In genomic region chr12:104475946-104476345, GRCm38 (mm10) we compare ENCODE assay signal across 13 mouse cellular contexts. TPM values are rescaled to one million over a fixed set of nuclear protein-coding genes. Genes with fewer than 3 reads are reported as not detected.
DNase-seq lines count a peak whose midpoint lies in the region; ATAC-seq and TF ChIP-seq lines count a peak whose summit lies in the region.
"Had no signal": no experiment of that assay in that cellular context is flagged by ENCODE, and none has a peak within 500 bp of the region (broad histone marks: within the 10 kb centered on the region; RNA-seq: fewer than 3 reads in every experiment).

No protein-coding gene starts in this region.

- H3K4me1 ChIP-seq in forebrain, embryonic 11.5 days (replicated peaks; ENCODE audit: control insufficient read depth, insufficient read depth, low read length) = peaks cover 26% of the 10 kb centered on the region
- H3K4me1 ChIP-seq in forebrain, embryonic 15.5 days = peaks cover 36% of the 10 kb centered on the region
- peaks cover 23% of the 10 kb centered on the region for H3K4me1 ChIP-seq in midbrain, embryonic 11.5 days (ENCODE audit: control insufficient read depth, insufficient read depth, low read length)
- peaks cover 17% of the 10 kb centered on the region for H3K4me1 ChIP-seq in midbrain, embryonic 16.5 days (ENCODE audit: control insufficient read depth, insufficient read depth, low read length)
- H3K4me1 ChIP-seq in limb, embryonic 14.5 days (ENCODE audit: control insufficient read depth, insufficient read depth, low read length) = 0 out of 2 replicates have a peak, but pooled peaks cover 2% of the 10 kb centered on the region

- 0 out of 2 replicates have a peak overlapping the region, but pooled peaks have one; percentile 5 for H3K4me2 ChIP-seq in forebrain, embryonic 11.5 days (ENCODE audit: low read depth, low read length, severe bottlenecking)
- H3K4me2 ChIP-seq in forebrain, embryonic 15.5 days (replicated peaks) = no peak overlapping the region
- H3K4me2 ChIP-seq in midbrain, embryonic 11.5 days = no peak overlapping the region
- H3K4me2 ChIP-seq in midbrain, embryonic 16.5 days (ENCODE audit: low read length) = no peak overlapping the region
- peak overlapping the region; percentile 15; the same call in 1 of the 2 replicates for H3K4me2 ChIP-seq in limb, embryonic 14.5 days (replicated peaks; ENCODE audit: low read depth, low read length, severe bottlenecking)
- H3K4me2 ChIP-seq: liver, embryonic 13.5 days had no signal

- H3K4me3 ChIP-seq in forebrain, embryonic 11.5 days (ENCODE audit: low read depth, low read length) = no peak overlapping the region
- no peak overlapping the region for H3K4me3 ChIP-seq in forebrain, embryonic 15.5 days
- no peak overlapping the region for H3K4me3 ChIP-seq in midbrain, embryonic 11.5 days (ENCODE audit: low read depth, low read length)
- H3K4me3 ChIP-seq in midbrain, embryonic 16.5 days (ENCODE audit: low read depth, low read length) = no peak overlapping the region
- no peak overlapping the region for H3K4me3 ChIP-seq in limb, embryonic 14.5 days (replicated peaks; ENCODE audit: low read length)
- H3K4me3 ChIP-seq: liver, embryonic 13.5 days had no signal

- H3K27ac ChIP-seq in forebrain, embryonic 11.5 days (ENCODE audit: low read depth, low read length) = no peak overlapping the region
- no peak overlapping the region for H3K27ac ChIP-seq in forebrain, embryonic 15.5 days (replicated peaks)
- H3K27ac ChIP-seq in midbrain, embryonic 11.5 days (ENCODE audit: low read depth, low read length) = no peak overlapping the region
- no peak overlapping the region for H3K27ac ChIP-seq in midbrain, embryonic 16.5 days (ENCODE audit: low read length)
- no peak overlapping the region for H3K27ac ChIP-seq in limb, embryonic 14.5 days (replicated peaks; ENCODE audit: low read depth, low read length)
- H3K27ac ChIP-seq: liver, embryonic 13.5 days had no signal

- no peak for TF ChIP-seq POLR2A in limb, embryonic 14.5 days (IDR thresholded peaks at IDR 0.05; ENCODE audit: borderline replicate concordance, extremely low read depth, insufficient read depth, insufficient read length)

- no peaks in the 10 kb centered on the region for H3K36me3 ChIP-seq in forebrain, embryonic 11.5 days (ENCODE audit: control insufficient read depth, insufficient read depth, low read length)
- H3K36me3 ChIP-seq in forebrain, embryonic 15.5 days = no peaks in the 10 kb centered on the region
- no peaks in the 10 kb centered on the region for H3K36me3 ChIP-seq in midbrain, embryonic 11.5 days (ENCODE audit: control insufficient read depth, insufficient read depth, low read length)
- H3K36me3 ChIP-seq in midbrain, embryonic 16.5 days (ENCODE audit: control insufficient read depth, insufficient read depth, low read length) = no peaks in the 10 kb centered on the region
- H3K36me3 ChIP-seq in limb, embryonic 14.5 days (ENCODE audit: control insufficient read depth, insufficient read depth, low read length) = no peaks in the 10 kb centered on the region
- H3K36me3 ChIP-seq: liver, embryonic 13.5 days had no signal

- no peaks in the 10 kb centered on the region for H3K9me3 ChIP-seq in forebrain, embryonic 11.5 days (ENCODE audit: control insufficient read depth, low read length)
- H3K9me3 ChIP-seq in forebrain, embryonic 15.5 days = no peaks in the 10 kb centered on the region
- H3K9me3 ChIP-seq in midbrain, embryonic 11.5 days (ENCODE audit: control insufficient read depth, low read length) = no peaks in the 10 kb centered on the region
- no peaks in the 10 kb centered on the region for H3K9me3 ChIP-seq in midbrain, embryonic 16.5 days (replicated peaks; ENCODE audit: control insufficient read depth, low read length, poor library complexity, severe bottlenecking)
- no peaks in the 10 kb centered on the region for H3K9me3 ChIP-seq in limb, embryonic 14.5 days (ENCODE audit: control insufficient read depth, low read length)
- H3K9me3 ChIP-seq: liver, embryonic 13.5 days had no signal

- WGBS in forebrain, embryonic 11.5 days = under 1% methylated on average over 21 of the region's 21 CpGs
- under 1% methylated on average over 21 of the region's 21 CpGs for WGBS in forebrain, embryonic 15.5 days
- under 1% methylated on average over 21 of the region's 21 CpGs for WGBS in midbrain, embryonic 11.5 days
- under 1% methylated on average over 21 of the region's 21 CpGs for WGBS in midbrain, embryonic 16.5 days
- 7% methylated on average over 21 of the region's 21 CpGs for WGBS in limb, embryonic 14.5 days

- ATAC-seq in forebrain, embryonic 11.5 days (replicated peaks; ENCODE audit: low FRiP score) = no peak
- no peak for ATAC-seq in forebrain, embryonic 15.5 days (replicated peaks)
- ATAC-seq in midbrain, embryonic 11.5 days (ENCODE audit: low FRiP score) = no peak
- no peak for ATAC-seq in midbrain, embryonic 16.5 days
- no peak for ATAC-seq in limb, embryonic 14.5 days (ENCODE audit: low FRiP score, low read depth)

- H3K27me3 ChIP-seq in forebrain, embryonic 11.5 days (ENCODE audit: control insufficient read depth, insufficient read depth, low read length) = peaks cover 85% of the 10 kb centered on the region
- H3K27me3 ChIP-seq in forebrain, embryonic 15.5 days = peaks cover 80% of the 10 kb centered on the region
- peaks cover 94% of the 10 kb centered on the region for H3K27me3 ChIP-seq in midbrain, embryonic 11.5 days (ENCODE audit: control insufficient read depth, insufficient read depth, low read length)
- H3K27me3 ChIP-seq in midbrain, embryonic 16.5 days (ENCODE audit: control insufficient read depth, insufficient read depth, low read depth, low read length) = peaks cover 39% of the 10 kb centered on the region
- peaks cover 81% of the 10 kb centered on the region for H3K27me3 ChIP-seq in limb, embryonic 14.5 days (ENCODE audit: control insufficient read depth, insufficient read depth, low read length)

- peak; percentile 64 for DNase-seq in forebrain, embryonic 11.5 days (ENCODE audit: low spot score)
- peak; percentile 97 for DNase-seq in midbrain, embryonic 11.5 days (ENCODE audit: low spot score, missing footprints)
- peak; percentile 66 for DNase-seq in embryo, embryonic 9.5 days (ENCODE audit: extremely low spot score)
- DNase-seq in limb, embryonic 14.5 days (ENCODE audit: low spot score) = no peak
- no peak for DNase-seq in spleen, adult 12 weeks (ENCODE audit: low spot score)
- no peak for DNase-seq in cerebellum, adult 9-10 months
- DNase-seq: kidney, adult 2 months; layer of hippocampus, adult 9-11 months; liver, embryonic 13.5 days; lung, postnatal 4 days; thymus, postnatal 4 days had no signal

- H3K9ac ChIP-seq in forebrain, embryonic 11.5 days (ENCODE audit: low read length) = no peak overlapping the region
- no peak overlapping the region for H3K9ac ChIP-seq in forebrain, embryonic 15.5 days (replicated peaks)
- no peak overlapping the region for H3K9ac ChIP-seq in midbrain, embryonic 11.5 days (ENCODE audit: low read length)
- H3K9ac ChIP-seq in midbrain, embryonic 16.5 days (ENCODE audit: low read depth, low read length) = no peak overlapping the region
- H3K9ac ChIP-seq in limb, embryonic 14.5 days (ENCODE audit: low read depth, low read length, severe bottlenecking) = peak overlapping the region; percentile 25; the same call in 1 of the 2 replicates
- H3K9ac ChIP-seq: liver, embryonic 13.5 days had no signal

RNA-seq across cellular contexts. Expression of gene Gsc, which starts 2.8 kb away (rescaled TPM):
- polyA plus RNA-seq in forebrain, embryonic 11.5 days (2014; fragmentation: Nextera tagmentation; extraction: Ambion mirVana) = 0.71 and 1.2 TPM in 2 replicates
- 0.19 and 0.75 TPM in 2 replicates for polyA plus RNA-seq in forebrain, embryonic 15.5 days (2015; fragmentation: Nextera tagmentation; extraction: Ambion mirVana)
- polyA plus RNA-seq in midbrain, embryonic 11.5 days (2014; fragmentation: Nextera tagmentation; extraction: Ambion mirVana) = 0.17 and 0.59 TPM in 2 replicates
- polyA plus RNA-seq in midbrain, embryonic 16.5 days (2015; fragmentation: Nextera tagmentation; extraction: Ambion mirVana) = 0.50 and 1.0 TPM in 2 replicates
- 17.7 and 26.3 TPM in 2 replicates for polyA plus RNA-seq in limb, embryonic 14.5 days (2012; rRNA removed)
- polyA plus RNA-seq in limb, embryonic 14.5 days (2014; fragmentation: Nextera tagmentation; extraction: Ambion mirVana) = 9.7 and 11.3 TPM in 2 replicates
- polyA plus RNA-seq: kidney, adult 2 months had no signal

Comparison
In these comparisons a context has a peak if more than half of its experiments do, and no peak if none do; other contexts are left out.
1. H3K4me2 ChIP-seq: peak in forebrain, embryonic 11.5 days (single experiment) and limb, embryonic 14.5 days (single experiment); none in forebrain, embryonic 15.5 days (single experiment), midbrain, embryonic 11.5 days (single experiment) and midbrain, embryonic 16.5 days (single experiment).
2. DNase-seq: peak in forebrain, embryonic 11.5 days (single experiment), midbrain, embryonic 11.5 days (single experiment) and embryo, embryonic 9.5 days (single experiment); none in limb, embryonic 14.5 days (single experiment), spleen, adult 12 weeks (single experiment) and cerebellum, adult 9-10 months (single experiment).